Mouse (Mus musculus): ENCODE results near the gene Parl.

GRCm38 (mm10) chr16:20271339-20271738 is 30.8 kb downstream of the Parl start:
- TF ChIP-seq CTCF (IDR thresholded peaks at IDR 0.05; ENCODE audit: borderline replicate concordance, insufficient read depth, low read length) (no peak), POLR2A (IDR thresholded peaks at IDR 0.05; ENCODE audit: low read depth, low read length) (no peak)
